Mouse (Mus musculus) thymus, postnatal 10 days (tissue): ENCODE data around the gene Gm20388.
A peak's percentile ranks its signal among the peaks of the same experiment; 100 is the strongest.

Experiments used
- DNase-seq, 2 experiments: peaks; one replicate each; pipeline ENCODE4 v3.0.0; 2021; ENCODE audit warnings: low spot score in 2 of 2

The Gm20388 gene

DNA sequence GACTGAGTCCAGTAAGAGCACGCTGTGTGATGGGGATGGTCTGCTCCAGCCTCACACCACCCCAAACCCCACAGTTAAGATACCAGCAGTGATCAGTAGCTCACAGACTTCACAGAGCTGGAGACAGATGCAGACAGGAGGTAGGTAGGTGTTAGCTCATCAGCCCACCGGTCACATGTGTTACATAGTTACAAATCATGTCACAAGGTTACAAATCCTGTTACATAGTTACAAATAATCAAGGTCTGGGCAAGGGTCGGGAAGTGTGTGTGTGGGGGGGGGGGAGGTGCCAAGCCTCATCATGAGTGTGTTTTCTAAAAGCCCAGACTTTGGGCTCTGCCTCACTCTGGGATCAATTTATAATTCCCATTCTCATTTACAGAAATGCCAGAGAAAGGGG is 4450.3 kb downstream of the Gm20388 start:
- DNase-seq, result no peak

GRCm38 (mm10) chr8:124361773-124362427 is 4451.3 kb downstream of the Gm20388 start:
- no peak for DNase-seq

GRCm38 (mm10) chr8:124362589-124362988 is 4451.9 kb downstream of the Gm20388 start:
- DNase-seq, result no peak

DNA sequence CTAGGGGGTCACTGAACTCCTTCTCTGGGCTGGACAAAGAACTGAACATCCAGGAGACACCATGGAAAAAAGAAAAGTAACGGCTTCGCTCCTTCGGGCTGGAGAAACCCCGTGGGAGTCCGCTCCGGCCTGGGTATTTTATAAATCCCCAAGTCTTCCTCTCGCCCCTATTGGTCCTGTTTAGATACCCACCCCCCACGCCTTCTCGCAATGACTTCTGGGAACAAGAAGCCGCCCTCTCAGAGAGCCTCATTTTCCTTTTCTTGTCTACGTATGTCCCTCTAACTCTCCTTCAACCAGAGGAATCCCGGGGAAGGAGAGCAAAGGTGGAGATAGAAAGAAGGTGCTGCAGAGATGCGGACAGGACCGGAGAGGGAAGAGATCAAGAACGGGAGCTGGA is 4452.7 kb downstream of the Gm20388 start:
- DNase-seq, result no peak

DNA sequence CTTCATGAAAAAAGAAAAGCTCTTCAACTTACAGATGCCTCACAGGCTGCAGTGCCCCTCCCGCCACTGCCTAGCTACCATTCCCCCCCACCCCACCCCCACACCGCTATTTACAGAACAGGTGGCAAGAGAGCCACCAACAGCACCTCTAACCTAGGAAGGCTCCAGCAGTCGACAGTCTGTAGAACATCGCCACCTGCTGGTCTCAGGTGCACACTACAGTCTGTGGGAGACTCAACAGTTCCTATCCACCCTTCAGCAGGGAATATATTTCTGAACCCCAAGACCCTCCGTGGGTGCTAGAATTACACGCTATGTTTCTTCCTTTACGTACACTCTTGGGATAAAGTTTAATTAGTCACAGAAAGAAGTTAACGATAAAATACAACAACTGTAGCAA is 4457.6 kb downstream of the Gm20388 start:
- peak; percentile 66 to 80 for DNase-seq

DNA sequence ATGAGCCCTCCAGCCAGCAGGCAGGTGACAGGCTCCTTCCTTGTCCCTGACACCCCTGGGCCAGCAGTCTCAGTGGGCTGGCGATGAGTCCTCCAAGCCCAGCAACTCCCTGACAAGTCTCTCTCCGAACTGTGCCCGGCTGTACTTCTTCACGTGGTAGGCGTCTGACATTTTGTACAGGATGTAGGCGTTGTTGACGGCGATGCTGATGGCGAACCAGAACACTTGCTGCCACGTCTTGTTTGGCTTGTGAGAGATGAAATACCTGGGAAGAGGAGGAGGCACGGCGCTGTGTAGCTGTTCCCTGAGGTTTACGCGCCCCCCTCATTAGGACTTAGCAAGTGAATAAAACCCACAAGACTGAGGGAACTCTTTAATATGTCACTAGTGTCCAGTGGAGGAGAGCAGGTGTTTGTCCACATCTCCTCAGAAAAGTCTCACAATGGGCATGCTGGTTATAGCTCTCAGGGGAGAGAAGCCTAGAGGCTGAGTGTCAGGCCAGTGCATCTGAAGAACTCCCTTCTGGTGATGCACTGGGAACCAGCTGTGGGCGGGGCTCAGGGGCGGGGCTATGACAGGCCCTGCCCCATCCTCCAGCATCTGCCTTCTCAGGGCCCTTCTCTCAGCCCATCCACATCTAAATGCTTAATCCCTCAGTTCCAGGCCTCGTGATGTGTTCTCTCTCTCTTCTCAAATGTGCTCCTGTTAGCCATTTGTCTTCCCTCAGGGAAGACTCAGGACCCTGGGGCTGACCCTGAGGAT is 4460.0 kb downstream of the Gm20388 start:
- DNase-seq, result no peak

GRCm38 (mm10) chr8:124371410-124372123 is 4460.9 kb downstream of the Gm20388 start:
- DNase-seq, result no peak

GRCm38 (mm10) chr8:124373753-124374152 is 4463.1 kb downstream of the Gm20388 start:
- DNase-seq, result no peak

GRCm38 (mm10) chr8:124375168-124375567 is 4464.5 kb downstream of the Gm20388 start:
- no peak for DNase-seq

GRCm38 (mm10) chr8:124375727-124376126 is 4465.1 kb downstream of the Gm20388 start:
- no peak for DNase-seq

DNA sequence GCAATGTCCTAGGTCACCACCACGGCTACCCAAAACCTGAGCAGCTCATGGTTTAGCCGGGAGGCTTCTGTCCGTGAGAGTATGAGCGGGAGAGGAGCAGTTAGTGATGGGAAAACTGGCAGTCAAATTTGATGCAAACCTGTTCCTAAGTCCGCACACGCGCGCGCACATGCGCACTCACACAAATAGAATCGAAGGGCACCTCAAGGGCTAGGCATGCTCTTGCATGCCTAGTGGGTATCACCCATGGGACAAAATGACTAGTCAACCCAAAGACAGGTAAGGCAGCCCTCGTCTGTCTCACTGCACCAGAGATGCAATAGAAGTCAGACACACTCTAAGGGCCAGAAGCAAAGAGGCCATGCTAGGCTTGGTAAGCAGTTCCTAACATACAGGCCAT is 4465.8 kb downstream of the Gm20388 start:
- DNase-seq, result no peak

DNA sequence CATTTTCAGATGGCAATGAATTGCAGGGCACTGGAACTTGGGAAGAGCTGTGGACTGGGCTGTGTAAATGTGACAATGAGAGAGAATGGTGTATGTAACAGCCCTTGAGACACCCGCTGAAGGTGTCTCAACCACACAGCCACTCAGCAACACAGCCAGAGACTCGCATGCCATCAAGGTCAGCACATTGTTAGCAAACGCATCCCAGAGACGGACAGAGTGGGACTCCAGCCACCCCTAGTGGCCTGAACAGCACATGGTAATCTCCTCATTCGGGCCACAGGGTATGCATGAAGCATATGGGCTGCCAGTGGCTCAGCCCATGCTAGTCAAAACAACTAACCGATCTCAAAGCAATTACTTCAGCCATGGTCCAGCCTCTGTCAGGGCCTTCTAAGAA is 4468.6 kb downstream of the Gm20388 start:
- DNase-seq, result no peak

DNA sequence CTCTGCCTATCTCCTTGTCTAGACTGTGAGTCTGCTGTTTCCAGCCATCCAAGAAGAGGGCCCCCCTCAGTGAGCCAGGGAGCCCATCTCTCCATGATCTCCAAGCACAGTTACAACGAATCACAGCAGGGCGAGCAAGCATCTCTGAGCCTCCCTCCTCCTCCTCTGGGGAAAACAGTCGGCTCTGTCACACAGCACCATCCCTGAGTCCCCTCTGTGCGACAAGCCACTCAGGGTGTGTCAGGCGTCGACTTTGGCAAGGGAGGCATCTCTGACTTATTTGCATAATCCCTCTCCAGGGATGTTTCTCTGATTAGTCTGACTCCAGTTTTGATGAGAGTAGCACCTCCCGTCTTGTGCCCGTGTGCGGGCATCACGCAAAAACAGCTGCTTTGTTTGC is 4471.6 kb downstream of the Gm20388 start:
- no peak for DNase-seq

DNA sequence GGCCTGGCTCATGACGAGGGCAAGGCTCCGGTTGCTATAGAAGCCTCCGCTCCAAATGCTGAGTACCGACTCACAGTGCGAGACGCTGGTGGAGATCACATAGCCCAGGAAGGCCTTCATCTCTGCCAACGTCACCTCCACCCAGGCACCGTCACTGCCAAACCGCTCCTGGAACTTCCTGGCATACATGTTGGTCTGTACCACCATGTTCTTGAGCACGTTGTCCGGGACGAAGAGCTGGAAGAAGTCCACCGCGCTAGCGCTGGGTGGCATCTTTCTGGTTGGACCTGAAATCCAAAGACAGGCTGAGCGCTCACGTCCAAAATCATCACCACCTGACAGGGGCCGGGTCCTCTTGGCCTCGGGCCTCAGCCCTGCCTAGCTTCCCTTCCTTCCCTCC is 4473.7 kb downstream of the Gm20388 start:
- no peak for DNase-seq

GRCm38 (mm10) chr8:124386225-124386899 is 4475.7 kb downstream of the Gm20388 start:
- no peak for DNase-seq

GRCm38 (mm10) chr8:124389495-124389894 is 4478.9 kb downstream of the Gm20388 start:
- DNase-seq, result no peak

DNA sequence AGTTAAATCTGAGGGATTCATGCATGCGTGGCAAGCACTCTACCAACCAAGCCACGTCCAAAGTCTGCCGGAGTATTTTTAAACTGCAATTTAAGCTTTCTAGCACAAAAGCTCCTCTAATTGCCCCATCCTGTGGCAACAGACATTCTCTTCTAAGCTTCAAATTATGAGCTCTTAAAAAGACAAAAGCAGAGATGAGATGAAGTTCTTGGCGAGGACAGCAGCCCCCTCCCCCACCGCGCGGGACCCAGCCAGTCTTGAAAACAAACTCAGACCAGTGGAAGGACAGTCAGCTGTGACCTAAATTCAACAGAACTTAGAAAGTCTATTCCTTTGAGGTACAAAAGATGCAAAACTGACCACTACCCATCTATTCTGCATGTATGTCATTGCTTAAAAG is 4480.6 kb downstream of the Gm20388 start:
- no peak for DNase-seq

GRCm38 (mm10) chr8:124392271-124393012 is 4481.8 kb downstream of the Gm20388 start:
- DNase-seq, result no peak

GRCm38 (mm10) chr8:124393013-124393412 is 4482.4 kb downstream of the Gm20388 start:
- no peak for DNase-seq

DNA sequence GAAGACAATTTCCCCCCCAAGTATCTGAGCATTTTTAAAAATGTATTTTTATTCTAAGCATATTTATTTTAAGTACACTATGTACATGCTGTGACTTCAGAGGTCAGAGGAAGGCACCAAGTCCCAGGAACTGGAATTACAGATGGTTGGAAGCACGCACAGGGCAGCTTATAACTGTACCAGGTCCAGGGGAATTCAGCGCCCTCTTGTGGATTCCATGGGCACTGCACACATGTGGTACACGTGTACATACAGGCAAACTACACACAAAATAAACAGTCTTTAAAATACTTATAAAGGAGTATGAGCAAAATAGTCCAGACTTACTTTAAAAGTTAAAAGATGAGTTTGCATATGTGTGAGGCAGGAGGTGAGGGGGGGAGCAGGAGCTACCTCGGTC is 4483.3 kb downstream of the Gm20388 start:
- no peak for DNase-seq

- no peak for DNase-seq
Observed at GRCm38 (mm10) chr8:124394951-124395350, 4484.3 kb downstream of the Gm20388 start.
